Mouse (Mus musculus): ENCODE measurements around the gene Ndufa13. TPM values are rescaled to one million over a fixed set of nuclear protein-coding genes. Genes with fewer than 3 reads are reported as not detected.

Ndufa13 gene
- total RNA-seq, 2 experiments from 2014 or later, result 111 to 119 TPM

GRCm38 (mm10) chr8:69914526-69914925 is 12.2 kb upstream of the Ndufa13 start:
- intact Hi-C loops (cut with DNase I), result loop anchor here (10.0 kb wide), 1 partner anchor 250 kb away; no protein-coding TSS in a partner anchor
- no peak for DNase-seq (ENCODE audit: extremely low spot score in 1 of 2, low spot score in 2 of 2)

- no peak for DNase-seq (ENCODE audit: extremely low spot score in 1 of 2, low spot score in 2 of 2)
- intact Hi-C loops (cut with DNase I), result loop anchor here (10.0 kb wide), 1 partner anchor 252 kb away; no protein-coding TSS in a partner anchor
Observed at GRCm38 (mm10) chr8:69912478-69913074, 10.2 kb upstream of the Ndufa13 start.

GRCm38 (mm10) chr8:69911917-69912316 is 9.6 kb upstream of the Ndufa13 start:
- intact Hi-C loops (cut with DNase I), result loop anchor here (10.0 kb wide), 1 partner anchor 253 kb away; no protein-coding TSS in a partner anchor
- DNase-seq (ENCODE audit: extremely low spot score in 1 of 2, low spot score in 2 of 2), result no peak

- intact Hi-C loops (cut with DNase I), result no loop called here
- no peak for DNase-seq (ENCODE audit: extremely low spot score in 1 of 2, low spot score in 2 of 2)
Observed at GRCm38 (mm10) chr8:69907106-69907505, 4.7 kb upstream of the Ndufa13 start.

- DNase-seq (ENCODE audit: extremely low spot score in 1 of 2, low spot score in 2 of 2), result no peak
- intact Hi-C loops (cut with DNase I), result no loop called here
Observed at GRCm38 (mm10) chr8:69906260-69906659, 3.9 kb upstream of the Ndufa13 start.

- no peak for DNase-seq (ENCODE audit: extremely low spot score in 1 of 2, low spot score in 2 of 2)
- intact Hi-C loops (cut with DNase I), result no loop called here
Observed at GRCm38 (mm10) chr8:69904096-69904495, 1.7 kb upstream of the Ndufa13 start.

- DNase-seq (ENCODE audit: extremely low spot score in 1 of 2, low spot score in 2 of 2), result peak; percentile 99
- intact Hi-C loops (cut with DNase I), result no loop called here
Observed at GRCm38 (mm10) chr8:69903063-69903542, 745 bp upstream of the Ndufa13 start.

- peak; percentile 97 for DNase-seq (ENCODE audit: extremely low spot score in 1 of 2, low spot score in 2 of 2)
- intact Hi-C loops (cut with DNase I), result no loop called here
Observed at GRCm38 (mm10) chr8:69901484-69902162, 735 bp downstream of the Ndufa13 start.

- no peak for DNase-seq (ENCODE audit: extremely low spot score in 1 of 2, low spot score in 2 of 2)
- intact Hi-C loops (cut with DNase I), result no loop called here
Observed at GRCm38 (mm10) chr8:69900895-69901451, 1.4 kb downstream of the Ndufa13 start.

- intact Hi-C loops (cut with DNase I), result no loop called here
- DNase-seq (ENCODE audit: extremely low spot score in 1 of 2, low spot score in 2 of 2), result no peak
Observed at GRCm38 (mm10) chr8:69899876-69900275, 2.5 kb downstream of the Ndufa13 start.

- DNase-seq (ENCODE audit: extremely low spot score in 1 of 2, low spot score in 2 of 2), result no peak
- intact Hi-C loops (cut with DNase I), result no loop called here
Observed at GRCm38 (mm10) chr8:69897857-69898256, 4.5 kb downstream of the Ndufa13 start.

- intact Hi-C loops (cut with DNase I), result no loop called here
- DNase-seq (ENCODE audit: extremely low spot score in 1 of 2, low spot score in 2 of 2), result no peak
Observed at GRCm38 (mm10) chr8:69895772-69896451, 6.4 kb downstream of the Ndufa13 start.

- intact Hi-C loops (cut with DNase I), result no loop called here
- DNase-seq (ENCODE audit: extremely low spot score in 1 of 2, low spot score in 2 of 2), result no peak
Observed at GRCm38 (mm10) chr8:69894836-69895332, 7.5 kb downstream of the Ndufa13 start.

GRCm38 (mm10) chr8:69893863-69894262 is 8.5 kb downstream of the Ndufa13 start:
- intact Hi-C loops (cut with DNase I), result no loop called here
- DNase-seq (ENCODE audit: extremely low spot score in 1 of 2, low spot score in 2 of 2), result peak in 1 of 2 experiments; percentile 86

GRCm38 (mm10) chr8:69890813-69891241 is 11.5 kb downstream of the Ndufa13 start:
- DNase-seq (ENCODE audit: extremely low spot score in 1 of 2, low spot score in 2 of 2), result peak; percentile 49 to 67
- intact Hi-C loops (cut with DNase I), result no loop called here

GRCm38 (mm10) chr8:69888902-69889301 is 13.5 kb downstream of the Ndufa13 start:
- DNase-seq (ENCODE audit: extremely low spot score in 1 of 2, low spot score in 2 of 2), result no peak
- intact Hi-C loops (cut with DNase I), result no loop called here

- no peak for DNase-seq (ENCODE audit: extremely low spot score in 1 of 2, low spot score in 2 of 2)
- intact Hi-C loops (cut with DNase I), result no loop called here
Observed at GRCm38 (mm10) chr8:69888244-69888866, 14.0 kb downstream of the Ndufa13 start.

GRCm38 (mm10) chr8:69887289-69888243 is 14.8 kb downstream of the Ndufa13 start, which contains the start of gene Cilp2:
Gene Cilp2 (minus strand): TSS chr8:69887687.
- intact Hi-C loops (cut with DNase I), result no loop called here
- peak in 1 of 2 experiments; percentile 69 for DNase-seq (ENCODE audit: extremely low spot score in 1 of 2, low spot score in 2 of 2)
